8 mouse cellular contexts compared by ENCODE assay signal in genomic region chr4:41714276-41714675, GRCm38 (mm10). TPM values are rescaled to one million over a fixed set of nuclear protein-coding genes. Genes with fewer than 3 reads are reported as not detected.
A peak's percentile ranks its signal among the peaks of the same experiment; 100 is the strongest.
DNase-seq lines count a peak whose midpoint lies in the region; ATAC-seq and TF ChIP-seq lines count a peak whose summit lies in the region.

No protein-coding gene starts in this region.

- H3K4me1 ChIP-seq in intestine, postnatal 0 days (replicated peaks; ENCODE audit: control insufficient read depth, insufficient read depth, low read length), result peaks cover 4% of the 10 kb centered on the region; the same call in 1 of the 2 replicates
- H3K4me1 ChIP-seq in limb, embryonic 12.5 days (replicated peaks), result peaks cover 36% of the 10 kb centered on the region
- peaks cover 22% of the 10 kb centered on the region for H3K4me1 ChIP-seq in midbrain, embryonic 11.5 days (ENCODE audit: control insufficient read depth, insufficient read depth, low read length)

- peaks cover 32% of the 10 kb centered on the region for H3K36me3 ChIP-seq in intestine, postnatal 0 days (ENCODE audit: control insufficient read depth, insufficient read depth)
- H3K36me3 ChIP-seq in limb, embryonic 12.5 days, result peaks cover 51% of the 10 kb centered on the region
- H3K36me3 ChIP-seq in midbrain, embryonic 11.5 days (ENCODE audit: control insufficient read depth, insufficient read depth, low read length), result peaks cover 8% of the 10 kb centered on the region; the same call in 1 of the 2 replicates

- WGBS in intestine, postnatal 0 days, result 21% methylated on average over 8 of the region's 8 CpGs
- 18% methylated on average over 8 of the region's 8 CpGs for WGBS in limb, embryonic 12.5 days
- WGBS in midbrain, embryonic 11.5 days, result 12% methylated on average over 8 of the region's 8 CpGs

- peak overlapping the region; percentile 85 for H3K4me3 ChIP-seq in intestine, postnatal 0 days (ENCODE audit: low read depth, low read length)
- peak overlapping the region; percentile 80; the same call in 1 of the 2 replicates for H3K4me3 ChIP-seq in limb, embryonic 12.5 days (replicated peaks)
- no peak overlapping the region; the same call in 1 of the 2 replicates for H3K4me3 ChIP-seq in midbrain, embryonic 11.5 days (ENCODE audit: low read depth, low read length)

- H3K27ac ChIP-seq in intestine, postnatal 0 days (ENCODE audit: low read depth, low read length), result no peak overlapping the region
- H3K27ac ChIP-seq in limb, embryonic 12.5 days, result no peak overlapping the region
- H3K27ac ChIP-seq in midbrain, embryonic 11.5 days (ENCODE audit: low read depth, low read length), result no peak overlapping the region

- no peak overlapping the region for H3K9ac ChIP-seq in intestine, postnatal 0 days (ENCODE audit: low read depth, low read length)
- H3K9ac ChIP-seq in limb, embryonic 12.5 days (replicated peaks), result no peak overlapping the region
- H3K9ac ChIP-seq in midbrain, embryonic 11.5 days (ENCODE audit: low read length), result no peak overlapping the region

- peak; percentile 60 for DNase-seq in urinary bladder, postnatal 25 days (ENCODE audit: low spot score)
- no peak for DNase-seq in urinary bladder, adult 2 months (ENCODE audit: low spot score)
- peak; percentile 73 to 81 for DNase-seq in cerebellum, postnatal 36 days
- peak; percentile 94 for DNase-seq in midbrain, embryonic 11.5 days (ENCODE audit: low spot score, missing footprints)
- peak; percentile 59 to 78 for DNase-seq in spleen, postnatal 4 days (ENCODE audit: low spot score in 2 of 2)

- TF ChIP-seq CTCF in intestine, postnatal 0 days (IDR thresholded peaks at IDR 0.05; ENCODE audit: low read depth), result peak; percentile 86

- peak overlapping the region; percentile 67 for H3K4me2 ChIP-seq in intestine, postnatal 0 days (replicated peaks; ENCODE audit: low read depth)
- peak overlapping the region; percentile 85 for H3K4me2 ChIP-seq in limb, embryonic 12.5 days
- H3K4me2 ChIP-seq in midbrain, embryonic 11.5 days, result peak overlapping the region; percentile 85

- H3K27me3 ChIP-seq in intestine, postnatal 0 days (replicated peaks; ENCODE audit: control insufficient read depth, insufficient read depth, low read length), result no peaks in the 10 kb centered on the region
- no peaks in the 10 kb centered on the region for H3K27me3 ChIP-seq in limb, embryonic 12.5 days
- H3K27me3 ChIP-seq in midbrain, embryonic 11.5 days (ENCODE audit: control insufficient read depth, insufficient read depth, low read length), result no peaks in the 10 kb centered on the region

- H3K9me3 ChIP-seq in intestine, postnatal 0 days (ENCODE audit: control insufficient read depth), result no peaks in the 10 kb centered on the region
- H3K9me3 ChIP-seq in limb, embryonic 12.5 days, result no peaks in the 10 kb centered on the region
- no peaks in the 10 kb centered on the region for H3K9me3 ChIP-seq in midbrain, embryonic 11.5 days (ENCODE audit: control insufficient read depth, low read length)

- ATAC-seq in granulocyte monocyte progenitor cell, adult 5-6 weeks (replicated peaks; ENCODE audit: poor library complexity, severe bottlenecking), result peak; percentile 48
- ATAC-seq in intestine, postnatal 0 days, result no peak
- ATAC-seq in limb, embryonic 12.5 days (ENCODE audit: insufficient number of reproducible peaks, insufficient read depth, low FRiP score, low TSS enrichment, low read depth), result no peak
- no peak for ATAC-seq in midbrain, embryonic 11.5 days (ENCODE audit: low FRiP score)

RNA-seq across cellular contexts. Expression of gene Rpp25l, which starts 0.9 kb away (rescaled TPM):
- polyA plus RNA-seq in urinary bladder, adult 2 months (2012; rRNA removed), result 32.6 and 40.5 TPM in 2 replicates
- total RNA-seq in granulocyte monocyte progenitor cell, adult 5-6 weeks (2014; fragmentation: Nextera tagmentation), result 23.0 and 45.3 TPM in 2 replicates
- 15.0 and 20.1 TPM in 2 replicates for total RNA-seq in granulocyte monocyte progenitor cell, adult 5-6 weeks (2017)
- polyA plus RNA-seq in intestine, postnatal 0 days (2015; fragmentation: Nextera tagmentation; extraction: Ambion mirVana), result 47.4 and 51.3 TPM in 2 replicates
- polyA plus RNA-seq in limb, embryonic 12.5 days (2016; fragmentation: Nextera tagmentation; extraction: Ambion mirVana), result 82.9 and 84.6 TPM in 2 replicates
- polyA plus RNA-seq in midbrain, embryonic 11.5 days (2014; fragmentation: Nextera tagmentation; extraction: Ambion mirVana), result 69.3 and 85.9 TPM in 2 replicates

RNA-seq across cellular contexts. Expression of gene Dctn3, which starts 8.7 kb away (rescaled TPM):
- 68.8 and 98.7 TPM in 2 replicates for polyA plus RNA-seq in urinary bladder, adult 2 months (2012; rRNA removed)
- 56.6 and 61.4 TPM in 2 replicates for total RNA-seq in granulocyte monocyte progenitor cell, adult 5-6 weeks (2014; fragmentation: Nextera tagmentation)
- total RNA-seq in granulocyte monocyte progenitor cell, adult 5-6 weeks (2017), result 45.6 and 72.8 TPM in 2 replicates
- polyA plus RNA-seq in intestine, postnatal 0 days (2015; fragmentation: Nextera tagmentation; extraction: Ambion mirVana), result 127 and 144 TPM in 2 replicates
- 103 and 104 TPM in 2 replicates for polyA plus RNA-seq in limb, embryonic 12.5 days (2016; fragmentation: Nextera tagmentation; extraction: Ambion mirVana)
- 154 and 155 TPM in 2 replicates for polyA plus RNA-seq in midbrain, embryonic 11.5 days (2014; fragmentation: Nextera tagmentation; extraction: Ambion mirVana)

RNA-seq across cellular contexts. Expression of gene Il11ra1, which starts 14.5 kb away (rescaled TPM):
- polyA plus RNA-seq in urinary bladder, adult 2 months (2012; rRNA removed), result 77.4 and 78.3 TPM in 2 replicates
- 66.9 and 71.4 TPM in 2 replicates for total RNA-seq in granulocyte monocyte progenitor cell, adult 5-6 weeks (2014; fragmentation: Nextera tagmentation)
- 102 and 103 TPM in 2 replicates for total RNA-seq in granulocyte monocyte progenitor cell, adult 5-6 weeks (2017)
- 63.8 and 63.9 TPM in 2 replicates for polyA plus RNA-seq in intestine, postnatal 0 days (2015; fragmentation: Nextera tagmentation; extraction: Ambion mirVana)
- 296 and 302 TPM in 2 replicates for polyA plus RNA-seq in limb, embryonic 12.5 days (2016; fragmentation: Nextera tagmentation; extraction: Ambion mirVana)
- polyA plus RNA-seq in midbrain, embryonic 11.5 days (2014; fragmentation: Nextera tagmentation; extraction: Ambion mirVana), result 55.2 and 57.9 TPM in 2 replicates

RNA-seq across cellular contexts. Expression of gene Arid3c, which starts 16.7 kb away (rescaled TPM):
- 1.3 and 1.9 TPM in 2 replicates for polyA plus RNA-seq in urinary bladder, adult 2 months (2012; rRNA removed)
- not detected in 2 replicates for total RNA-seq in granulocyte monocyte progenitor cell, adult 5-6 weeks (2014; fragmentation: Nextera tagmentation)
- not detected in 2 replicates for total RNA-seq in granulocyte monocyte progenitor cell, adult 5-6 weeks (2017)
- polyA plus RNA-seq in intestine, postnatal 0 days (2015; fragmentation: Nextera tagmentation; extraction: Ambion mirVana), result not detected in 2 replicates
- polyA plus RNA-seq in limb, embryonic 12.5 days (2016; fragmentation: Nextera tagmentation; extraction: Ambion mirVana), result not detected in 2 replicates
- 0.72 and 1.8 TPM in 2 replicates for polyA plus RNA-seq in midbrain, embryonic 11.5 days (2014; fragmentation: Nextera tagmentation; extraction: Ambion mirVana)

RNA-seq across cellular contexts. Expression of gene Cntfr, which starts 17.4 kb away (rescaled TPM):
- 28.6 and 49.0 TPM in 2 replicates for polyA plus RNA-seq in urinary bladder, adult 2 months (2012; rRNA removed)
- not detected in 2 replicates for total RNA-seq in granulocyte monocyte progenitor cell, adult 5-6 weeks (2014; fragmentation: Nextera tagmentation)
- total RNA-seq in granulocyte monocyte progenitor cell, adult 5-6 weeks (2017), result not detected in 2 replicates
- polyA plus RNA-seq in intestine, postnatal 0 days (2015; fragmentation: Nextera tagmentation; extraction: Ambion mirVana), result 1.9 and 2.8 TPM in 2 replicates
- polyA plus RNA-seq in limb, embryonic 12.5 days (2016; fragmentation: Nextera tagmentation; extraction: Ambion mirVana), result 4.7 and 5.5 TPM in 2 replicates
- polyA plus RNA-seq in midbrain, embryonic 11.5 days (2014; fragmentation: Nextera tagmentation; extraction: Ambion mirVana), result 25.7 and 33.8 TPM in 2 replicates
